Mouse (Mus musculus): ENCODE results near the gene Gas7.

Gene Gas7

DNA sequence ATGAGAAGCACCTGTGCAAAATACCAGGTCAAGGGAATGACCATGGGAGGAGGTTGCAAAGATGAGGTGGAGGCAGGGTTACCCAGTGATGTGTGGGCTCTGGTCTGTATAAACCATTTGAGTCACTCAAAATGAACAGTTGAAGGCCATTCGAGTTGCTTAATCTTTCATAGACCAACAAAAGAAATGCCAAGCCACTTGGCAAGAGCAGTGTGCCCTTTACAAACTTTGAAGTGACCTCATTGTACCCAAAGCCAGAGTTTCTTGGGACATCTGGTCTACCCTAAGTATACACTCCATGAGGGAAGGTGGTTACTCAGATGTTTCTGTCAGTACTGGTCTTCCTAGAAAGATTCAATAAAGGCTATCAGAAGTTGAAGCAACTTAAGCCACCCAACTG is 80.5 kb downstream of the Gas7 start:
- DNase-seq (ENCODE audit: low spot score in 2 of 2), result no peak

- no peak for DNase-seq (ENCODE audit: low spot score in 2 of 2)
Observed at GRCm38 (mm10) chr11:67536413-67536812, 81.2 kb downstream of the Gas7 start.

- no peak for DNase-seq (ENCODE audit: low spot score in 2 of 2)
Observed at GRCm38 (mm10) chr11:67537353-67537752, 82.1 kb downstream of the Gas7 start.

- no peak for DNase-seq (ENCODE audit: low spot score in 2 of 2)
Observed at GRCm38 (mm10) chr11:67538557-67538956, 83.3 kb downstream of the Gas7 start.

DNA sequence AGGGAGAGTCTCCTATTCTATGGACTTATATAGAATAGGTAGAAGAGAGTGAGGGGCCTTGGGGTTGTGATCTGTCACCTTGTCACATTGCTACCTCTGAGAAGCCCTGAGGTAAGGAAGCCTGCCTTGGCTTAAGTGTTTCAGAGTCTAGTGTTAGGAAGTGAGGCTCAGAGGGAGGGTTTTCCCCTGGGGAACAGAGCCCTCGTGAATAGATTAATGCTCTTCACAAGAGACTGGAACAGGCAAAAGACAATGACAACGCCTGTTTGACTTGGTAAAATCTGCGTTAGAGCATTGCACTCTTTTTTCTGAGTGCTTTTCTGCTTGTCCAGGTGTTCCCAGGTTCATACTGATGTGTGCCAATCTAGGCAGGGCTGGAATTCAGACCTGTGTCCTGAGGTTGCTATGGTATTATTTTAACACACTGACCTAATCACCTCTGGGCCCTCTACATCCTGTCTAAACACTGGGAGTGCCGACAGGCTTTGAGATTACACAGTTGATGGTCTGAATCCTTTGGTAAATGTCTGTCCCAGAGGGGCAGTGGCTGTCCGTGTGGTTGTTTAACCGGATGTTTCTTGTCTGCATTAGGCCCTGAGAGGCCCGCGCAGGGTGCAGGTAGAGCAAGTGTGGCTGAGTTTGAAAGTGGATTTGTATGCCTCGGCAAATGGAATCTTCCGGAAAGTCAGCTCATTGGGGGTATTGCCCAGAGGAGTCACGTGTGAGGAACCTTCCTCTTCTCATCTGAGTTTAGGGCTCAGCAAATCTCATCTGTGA is 89.6 kb downstream of the Gas7 start:
- peak in 1 of 2 experiments; percentile 33 for DNase-seq (ENCODE audit: low spot score in 2 of 2)

GRCm38 (mm10) chr11:67546582-67546981 is 91.3 kb downstream of the Gas7 start:
- DNase-seq (ENCODE audit: low spot score in 2 of 2), result no peak

GRCm38 (mm10) chr11:67549306-67549705 is 94.1 kb downstream of the Gas7 start:
- DNase-seq (ENCODE audit: low spot score in 2 of 2), result no peak

- DNase-seq (ENCODE audit: low spot score in 2 of 2), result no peak
Observed at GRCm38 (mm10) chr11:67549762-67550488, 94.7 kb downstream of the Gas7 start.

DNA sequence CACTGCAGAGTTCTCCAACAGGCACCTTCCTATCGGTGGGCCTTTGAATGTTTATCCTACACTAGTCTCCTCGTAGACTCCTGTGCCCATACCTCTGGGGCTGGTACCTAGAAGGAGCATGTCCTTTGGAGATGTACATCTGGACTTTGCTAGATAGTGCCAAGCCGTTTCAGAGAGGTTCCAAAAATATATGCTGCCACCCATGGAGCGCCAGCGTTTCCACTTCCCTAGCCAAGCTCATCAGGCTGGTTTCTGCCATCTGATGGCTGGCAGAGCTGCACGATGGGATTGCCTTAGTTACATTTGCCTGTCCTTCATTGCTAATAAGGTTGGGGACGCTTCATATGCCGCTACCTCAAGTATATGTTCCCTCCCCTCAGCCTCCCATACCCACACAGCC is 97.2 kb downstream of the Gas7 start:
- no peak for DNase-seq (ENCODE audit: low spot score in 2 of 2)

- no peak for DNase-seq (ENCODE audit: low spot score in 2 of 2)
Observed at GRCm38 (mm10) chr11:67554276-67554675, 99.0 kb downstream of the Gas7 start.

DNA sequence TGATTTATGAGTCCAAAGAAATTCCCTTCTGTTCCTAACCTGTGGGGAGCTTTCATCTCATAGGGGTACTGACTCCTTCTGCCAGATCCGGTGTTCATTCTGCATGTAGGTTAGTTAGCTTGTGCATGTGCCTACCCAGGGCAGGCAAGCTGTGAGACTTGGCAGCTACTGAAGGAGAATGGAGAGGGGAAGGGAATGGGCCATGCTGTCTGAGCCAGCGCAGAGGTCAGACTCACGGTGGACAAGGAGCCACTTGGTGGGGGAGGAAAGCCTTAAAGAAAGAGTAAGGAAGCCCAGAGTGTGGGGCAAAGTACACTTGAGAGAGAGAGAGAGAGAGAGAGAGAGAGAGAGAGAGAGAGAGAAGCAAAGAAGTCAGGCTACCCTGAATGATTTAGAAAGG is 101.1 kb downstream of the Gas7 start:
- DNase-seq (ENCODE audit: low spot score in 2 of 2), result no peak

- DNase-seq (ENCODE audit: low spot score in 2 of 2), result no peak
Observed at GRCm38 (mm10) chr11:67558772-67559448, 103.7 kb downstream of the Gas7 start.

DNA sequence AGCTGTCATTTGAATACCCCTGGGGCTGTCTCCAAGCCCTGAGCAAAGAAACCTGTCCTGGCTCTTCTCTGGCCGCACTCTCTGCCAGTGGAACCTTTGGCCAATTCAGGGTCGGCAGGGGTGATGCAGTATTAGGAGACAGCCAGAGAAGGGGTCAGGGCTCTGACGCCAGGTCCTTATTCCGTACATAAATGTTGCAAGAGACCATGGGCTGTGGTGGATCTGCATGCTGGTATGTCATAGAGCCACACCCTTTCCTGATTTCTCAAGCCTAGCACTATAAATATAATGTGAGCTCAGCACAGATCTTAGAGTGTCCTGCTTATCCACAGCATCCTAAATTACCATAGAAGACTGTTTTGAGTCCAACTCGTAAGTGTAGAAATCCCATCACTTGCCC is 104.3 kb downstream of the Gas7 start:
- DNase-seq (ENCODE audit: low spot score in 2 of 2), result peak; percentile 47 to 48

GRCm38 (mm10) chr11:67561631-67562030 is 106.4 kb downstream of the Gas7 start:
- no peak for DNase-seq (ENCODE audit: low spot score in 2 of 2)

GRCm38 (mm10) chr11:67563141-67563540 is 107.9 kb downstream of the Gas7 start:
- peak in 1 of 2 experiments; percentile 32 for DNase-seq (ENCODE audit: low spot score in 2 of 2)

DNA sequence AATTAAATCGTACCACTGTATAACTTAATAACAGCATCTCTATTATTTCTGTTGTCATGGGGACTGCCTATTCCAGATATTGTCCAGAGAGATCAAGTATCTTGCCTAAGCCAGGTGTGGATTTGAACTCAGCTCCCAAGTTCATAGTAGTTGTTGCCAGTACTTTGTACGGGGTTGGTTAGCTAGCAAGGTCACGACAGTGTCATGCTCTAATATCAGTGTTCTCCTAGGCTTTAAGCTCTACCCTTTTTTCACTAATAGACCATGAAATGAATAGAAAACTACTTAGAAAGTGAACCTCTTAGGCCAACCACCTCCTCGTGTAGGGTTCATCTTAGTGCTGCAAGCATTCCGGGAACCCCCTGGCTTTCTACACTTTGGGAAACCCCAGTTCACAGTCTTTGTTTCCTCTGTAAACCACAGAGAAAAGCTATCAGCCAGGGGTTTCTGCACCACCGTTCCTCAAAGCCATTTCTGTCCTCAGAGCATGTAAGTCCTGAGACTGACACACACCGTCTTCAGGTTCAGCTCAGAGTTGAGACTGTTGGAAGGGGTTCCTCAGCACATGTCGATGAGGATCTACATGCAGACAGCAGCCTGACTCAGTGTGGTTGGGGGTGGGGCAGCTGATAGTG is 108.9 kb downstream of the Gas7 start:
- DNase-seq (ENCODE audit: low spot score in 2 of 2), result no peak

GRCm38 (mm10) chr11:67565512-67565911 is 110.3 kb downstream of the Gas7 start:
- DNase-seq (ENCODE audit: low spot score in 2 of 2), result no peak

- DNase-seq (ENCODE audit: low spot score in 2 of 2), result no peak
Observed at GRCm38 (mm10) chr11:67566704-67567103, 111.5 kb downstream of the Gas7 start.

DNA sequence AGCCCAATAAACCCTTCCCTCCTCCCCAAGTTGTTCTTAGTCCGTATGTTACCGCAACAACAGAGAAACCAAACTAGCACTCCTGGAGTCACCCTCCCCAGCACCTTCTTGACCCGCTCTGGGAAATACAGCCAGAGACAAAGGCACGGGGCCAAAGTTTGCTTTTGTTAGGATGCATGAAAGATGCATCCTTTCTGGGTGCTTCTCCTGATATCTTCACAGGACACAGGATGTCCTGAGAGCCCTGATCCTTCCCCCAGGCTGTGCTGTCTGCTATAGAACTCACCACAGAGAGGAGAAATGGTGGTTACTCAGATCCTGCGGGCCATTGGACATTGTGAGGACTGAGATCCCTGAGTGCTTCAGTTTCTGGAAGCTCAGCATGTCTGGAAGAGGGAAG is 111.9 kb downstream of the Gas7 start:
- DNase-seq (ENCODE audit: low spot score in 2 of 2), result no peak

DNA sequence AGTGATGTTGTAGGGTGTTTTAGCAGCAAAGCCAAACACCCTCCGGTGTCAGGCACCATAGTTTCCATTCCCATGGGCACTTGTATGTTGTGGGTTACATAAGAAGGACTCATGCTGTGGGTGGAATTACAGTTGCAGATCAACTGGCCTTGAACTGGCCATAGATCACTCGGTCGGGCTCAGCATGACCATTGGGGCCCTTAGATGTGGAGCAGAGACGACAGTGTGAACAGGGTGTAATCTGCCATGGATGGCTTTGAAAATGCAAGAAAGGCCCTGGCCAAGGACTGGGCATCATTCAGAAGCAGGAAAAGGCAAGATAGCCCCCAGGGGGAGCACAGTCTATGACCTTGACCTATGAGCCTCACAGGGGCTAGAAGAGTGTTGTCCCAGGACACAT is 112.8 kb downstream of the Gas7 start:
- no peak for DNase-seq (ENCODE audit: low spot score in 2 of 2)

DNA sequence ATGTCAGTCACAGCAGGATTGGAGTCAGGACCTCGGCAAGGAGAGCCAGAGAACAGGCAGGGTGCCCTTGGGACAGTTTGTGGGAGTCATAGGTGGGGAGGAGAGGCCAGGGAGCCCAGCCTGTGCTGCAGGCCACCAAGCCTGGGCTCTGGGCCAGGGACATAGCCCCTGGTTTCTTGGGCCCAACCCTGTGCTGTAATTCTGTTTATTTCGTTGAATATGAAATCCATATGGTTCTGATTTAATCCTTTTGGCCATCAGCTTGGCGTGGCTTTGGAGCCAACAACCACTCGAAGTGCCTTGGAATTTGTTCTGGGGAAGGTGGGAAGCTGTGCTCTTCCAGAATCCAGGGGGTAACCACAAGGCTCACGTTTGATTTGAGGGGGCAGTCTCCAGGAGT is 113.6 kb downstream of the Gas7 start:
- DNase-seq (ENCODE audit: low spot score in 2 of 2), result no peak

GRCm38 (mm10) chr11:67570947-67571346 is 115.7 kb downstream of the Gas7 start:
- DNase-seq (ENCODE audit: low spot score in 2 of 2), result peak; percentile 63 to 73
